Mouse (Mus musculus) G1E-ER4 (cell line): ENCODE results near the gene Faim2. TPM values are rescaled to one million over a fixed set of nuclear protein-coding genes. Genes with fewer than 3 reads are reported as not detected.

ENCODE experiments used
- GATA1 ChIP-seq: IDR thresholded peaks from one replicate; pipeline ENCODE4 v1.8.0; 2012; ENCODE audit warnings: low read length, inconsistent platforms
- polyA plus RNA-seq: library from polyadenylated mRNA; stranded (reverse); fragments of >175 nt; gene quantifications from 2 replicates; pipeline ENCODE4 v1.2.3, GENCODE M21; 2012

Gene Faim2
- polyA plus RNA-seq, 1 experiment, result not detected

DNA sequence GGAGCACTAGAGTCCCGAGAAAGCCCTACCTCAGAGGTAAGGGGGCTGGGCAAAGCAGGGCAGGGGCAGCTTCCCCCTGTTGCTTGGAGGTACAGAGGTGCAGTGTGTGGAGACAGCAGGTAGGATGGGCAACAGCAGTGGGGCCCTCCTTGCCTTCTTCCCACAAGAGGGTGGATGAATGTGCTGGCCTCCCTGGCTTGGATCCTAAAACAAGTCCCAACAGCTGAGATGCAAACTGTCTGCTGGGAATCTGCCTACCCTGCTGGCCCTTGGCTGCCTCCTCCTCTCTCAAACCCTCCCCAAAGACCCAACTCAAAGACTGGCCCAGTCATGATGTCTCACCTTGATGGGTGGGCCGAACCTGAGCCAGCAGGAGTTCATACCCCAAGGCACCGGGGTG is 72.5 kb downstream of the Faim2 start:
- no peak for TF ChIP-seq GATA1

DNA sequence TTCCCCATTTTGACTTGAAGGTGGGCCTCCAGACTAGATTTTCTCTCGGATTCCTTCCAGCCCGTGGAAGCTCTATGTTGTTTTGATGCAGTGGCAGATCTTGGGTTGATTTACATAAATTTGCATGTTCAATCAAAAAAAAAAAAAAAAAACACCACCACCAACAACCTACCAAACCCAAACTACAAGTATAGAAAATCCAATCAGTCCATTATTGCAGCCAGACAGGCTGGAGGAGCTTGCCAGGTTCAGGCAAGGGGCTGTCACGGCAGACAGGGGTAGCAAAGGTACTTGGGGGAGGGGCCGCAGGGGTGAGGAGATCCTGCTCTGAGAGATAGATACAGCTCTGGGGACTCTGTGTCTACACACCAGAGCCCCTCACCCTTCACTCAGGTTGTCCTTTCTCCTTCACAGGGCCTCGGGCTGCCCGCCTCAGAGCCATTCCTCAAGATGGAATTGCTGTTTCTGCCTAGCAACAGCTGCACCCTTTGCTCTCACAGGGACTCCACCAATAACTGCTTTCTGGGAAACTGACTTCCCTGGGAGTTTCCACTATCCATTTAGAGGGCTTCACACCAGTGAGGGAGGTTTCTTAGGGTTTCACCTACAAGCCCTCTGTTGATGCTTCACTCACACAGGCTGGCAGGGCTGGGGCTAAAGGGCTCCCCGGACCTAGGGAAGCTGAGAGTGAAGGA is 73.2 kb downstream of the Faim2 start:
- TF ChIP-seq GATA1, result no peak

DNA sequence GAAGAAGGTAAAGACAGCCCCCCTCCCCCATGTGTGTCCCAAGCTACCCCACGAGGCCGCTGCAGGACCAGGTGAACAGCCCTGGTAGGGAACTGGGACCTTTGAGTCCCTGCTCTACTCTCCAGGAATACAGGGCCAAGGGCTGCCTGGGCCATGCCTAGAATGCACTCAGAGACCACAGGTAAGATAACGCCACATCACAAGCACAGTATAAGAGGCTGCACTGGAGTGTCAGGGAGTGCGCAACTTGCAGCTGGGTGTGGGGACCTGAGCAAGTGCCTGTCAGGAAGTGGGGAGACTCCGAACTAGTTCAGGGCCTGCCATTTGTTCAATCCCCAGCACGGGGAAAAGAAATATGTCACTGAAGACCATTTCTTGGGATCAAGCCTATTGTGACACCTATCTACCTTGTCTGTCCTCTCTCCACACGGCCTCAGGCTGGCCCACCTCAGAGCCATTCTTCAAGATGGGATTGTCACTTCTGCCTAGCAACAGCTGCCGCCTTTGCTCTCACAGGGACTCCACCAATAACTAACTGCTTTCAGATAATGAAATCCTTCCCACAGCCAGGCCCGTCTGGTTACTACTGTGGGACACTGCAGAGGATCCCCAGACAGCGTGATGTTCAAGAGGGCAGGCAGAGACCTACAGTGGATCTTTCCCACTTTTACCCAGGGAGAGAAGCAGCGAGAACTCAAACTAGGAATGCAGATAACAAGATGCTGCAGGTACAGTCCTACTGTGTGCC is 74.6 kb downstream of the Faim2 start:
- no peak for TF ChIP-seq GATA1

DNA sequence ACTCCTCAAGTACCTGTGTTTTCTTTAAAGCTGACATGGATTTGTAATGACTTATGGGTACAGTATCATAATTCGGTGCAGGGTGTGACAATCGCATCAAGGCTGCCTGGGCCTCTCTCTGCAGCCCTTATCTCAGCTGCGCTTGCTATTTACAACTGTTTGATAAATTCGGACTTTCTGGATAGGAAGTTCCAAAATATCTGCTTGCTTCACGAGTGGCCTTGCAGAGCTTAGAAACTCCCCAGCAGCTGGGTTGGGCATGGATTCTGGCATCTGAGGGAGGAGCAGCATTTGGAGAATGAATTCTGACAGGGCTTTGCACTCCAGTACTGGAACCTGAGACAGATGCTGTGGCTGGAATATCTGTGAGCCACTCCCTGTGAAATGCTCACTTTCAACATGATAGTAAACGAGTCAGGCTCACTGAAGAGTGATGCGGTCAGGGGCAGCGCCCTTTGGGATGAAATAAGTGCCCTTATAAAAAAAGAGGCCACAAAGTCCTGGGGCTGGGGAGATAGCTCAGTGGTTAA is 78.1 kb downstream of the Faim2 start:
- TF ChIP-seq GATA1, result peak; percentile 38

DNA sequence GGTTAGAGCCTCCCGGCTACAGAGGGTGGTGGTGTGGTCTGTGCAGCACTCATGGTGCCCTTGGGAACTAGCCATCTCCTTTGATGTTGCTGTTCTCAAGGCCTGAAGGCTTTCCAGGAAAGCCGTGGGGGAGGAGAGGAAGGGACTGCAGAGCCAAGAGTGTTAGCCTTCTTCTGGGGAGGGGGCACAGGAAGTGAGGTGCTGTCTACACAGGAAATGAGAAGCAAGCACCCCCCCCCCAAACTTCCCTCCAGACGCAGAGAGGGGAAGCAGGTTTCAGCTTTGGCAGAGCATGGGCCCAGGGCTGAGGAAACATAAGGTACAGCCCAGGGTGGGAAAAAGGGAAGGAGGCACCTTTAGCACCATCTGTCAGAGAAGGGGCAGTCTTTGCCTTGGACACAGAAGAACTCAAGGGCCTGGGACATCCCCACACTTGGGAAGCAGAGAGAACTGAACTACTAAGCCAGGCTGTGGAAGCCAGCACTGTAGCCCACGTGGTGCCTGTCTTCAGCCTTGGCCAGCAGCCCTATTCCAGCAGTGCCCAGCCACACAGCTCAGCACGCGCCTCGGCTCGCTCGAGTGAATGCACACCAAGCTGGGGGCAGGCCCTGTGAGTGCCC is 78.7 kb downstream of the Faim2 start:
- no peak for TF ChIP-seq GATA1

Other genes with a start within 250 kb of the Faim2 start
- gene Prpf40b, start 233.1 kb downstream of the Faim2 start, polyA plus RNA-seq, result 25.8 and 30.9 TPM in 2 replicates
- gene Fam186b, start 232.3 kb downstream of the Faim2 start, polyA plus RNA-seq, result not detected in 2 replicates
- 0.02 and 0.04 TPM in 2 replicates for gene Fmnl3, start 157.7 kb downstream of the Faim2 start, polyA plus RNA-seq
- gene Tmbim6, start 135.3 kb downstream of the Faim2 start, polyA plus RNA-seq, result 111 and 147 TPM in 2 replicates
- gene Nckap5l, start 70.4 kb downstream of the Faim2 start, polyA plus RNA-seq, result 19.4 and 25.1 TPM in 2 replicates
- 10.7 and 13.2 TPM in 2 replicates for gene Bcdin3d, start 53.4 kb downstream of the Faim2 start, polyA plus RNA-seq
- not detected in 2 replicates for gene Aqp2, start 50.9 kb upstream of the Faim2 start, polyA plus RNA-seq
- not detected in 2 replicates for gene Aqp5, start 62.6 kb upstream of the Faim2 start, polyA plus RNA-seq
- gene Aqp6, start 73.2 kb upstream of the Faim2 start, polyA plus RNA-seq, result not detected in 2 replicates
- 19.2 and 25.9 TPM in 2 replicates for gene Racgap1, start 123.5 kb upstream of the Faim2 start, polyA plus RNA-seq
- not detected in 2 replicates for gene Asic1, start 142.2 kb upstream of the Faim2 start, polyA plus RNA-seq
- 42.8 and 56.5 TPM in 2 replicates for gene Smarcd1, start 174.0 kb upstream of the Faim2 start, polyA plus RNA-seq
- 4.9 and 6.8 TPM in 2 replicates for gene Gm17349, start 177.3 kb upstream of the Faim2 start, polyA plus RNA-seq
- gene Gpd1, start 189.3 kb upstream of the Faim2 start, polyA plus RNA-seq, result not detected in 2 replicates
- 105 and 116 TPM in 2 replicates for gene Cox14, start 197.5 kb upstream of the Faim2 start, polyA plus RNA-seq
- 0.04 and 0.06 TPM in 2 replicates for gene Cers5, start 244.7 kb upstream of the Faim2 start, polyA plus RNA-seq